Mouse (Mus musculus): ENCODE measurements around the gene Atp5s.

- TF ChIP-seq CTCF (IDR thresholded peaks at IDR 0.05; ENCODE audit: low read depth), result no peak
- no peak for TF ChIP-seq EP300 (optimal IDR thresholded peaks at IDR 0.05)
These were observed 31.3 kb downstream of the Atp5s start for GRCm38 (mm10) chr12:69756015-69756414.
